Mouse (Mus musculus): Measurements from ENCODE around the gene Irgm1. TPM values are rescaled to one million over a fixed set of nuclear protein-coding genes. Genes with fewer than 3 reads are reported as not detected.
"Not testable (repeated sequence)": the region's sequence is repeated elsewhere in the genome, so short reads cannot be mapped to it uniquely, and the experiment has no call there.

Gene Irgm1
- polyA plus RNA-seq (2012; rRNA removed) = 1.2 and 1.9 TPM in 2 replicates

DNA sequence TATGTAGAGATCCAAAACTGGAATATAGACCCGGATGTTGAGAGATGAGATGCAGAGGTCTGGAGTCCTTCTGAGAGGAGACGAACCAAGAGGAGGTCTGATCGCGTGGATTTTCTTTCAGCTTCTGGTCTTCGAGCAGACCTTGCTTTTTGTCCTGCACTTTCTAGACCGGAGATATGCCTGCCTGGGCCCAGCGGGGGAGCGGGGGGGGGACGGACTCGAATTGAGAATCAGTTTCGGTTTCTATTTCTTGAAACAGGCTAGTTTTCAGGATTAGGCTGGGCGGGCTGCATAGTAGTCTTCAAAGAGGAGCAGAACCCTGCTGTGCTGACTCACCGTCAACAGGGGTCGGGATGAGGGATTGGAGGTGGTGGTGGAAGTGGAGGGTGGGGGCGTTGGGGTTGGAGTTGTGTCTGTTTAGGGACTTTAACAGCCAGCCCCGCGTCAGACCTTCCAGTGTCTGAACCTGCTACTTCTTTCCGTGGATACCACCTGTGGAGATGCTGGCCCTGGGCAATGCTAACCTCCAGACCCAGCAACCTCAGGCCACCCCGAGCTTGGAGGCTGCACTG is at the start of gene Irgm1:
Gene Irgm1 (minus strand): TSS at position 483 of the 572 bp plus-strand sequence.
- DNase-seq (ENCODE audit: low read depth) = peak; percentile 46
- TF ChIP-seq CTCF (IDR thresholded peaks at IDR 0.05; ENCODE audit: borderline replicate concordance, extremely low read depth, insufficient read depth, insufficient read length) (peak; percentile 15; the same call in 1 of the 2 replicates), POLR2A (IDR thresholded peaks at IDR 0.05; ENCODE audit: borderline replicate concordance, extremely low read depth, insufficient read depth, insufficient read length, poor library complexity, severe bottlenecking) (no peak)

DNA sequence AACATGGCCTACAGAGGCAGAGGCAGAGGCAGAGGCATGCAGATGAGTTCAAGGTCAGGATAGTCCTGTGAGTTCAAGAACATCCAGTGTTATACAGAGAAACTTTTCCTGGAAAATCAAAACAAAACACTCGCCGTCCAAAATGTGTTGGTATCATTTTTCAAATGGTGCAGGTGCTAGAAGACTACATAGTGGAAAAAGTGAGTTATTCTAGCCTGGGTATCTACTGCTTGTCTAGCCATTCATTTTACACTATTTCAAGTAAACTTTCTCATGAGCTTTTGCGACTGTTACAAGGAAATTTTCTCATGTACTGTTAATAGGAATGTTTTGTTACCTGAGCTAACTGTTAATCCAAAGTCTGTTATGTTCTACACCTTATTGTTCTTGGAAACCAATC is 46.9 kb upstream of the Irgm1 start:
- TF ChIP-seq POLR2A (IDR thresholded peaks at IDR 0.05; ENCODE audit: borderline replicate concordance, extremely low read depth, insufficient read depth, insufficient read length, poor library complexity, severe bottlenecking) (no peak), CTCF (IDR thresholded peaks at IDR 0.05; ENCODE audit: borderline replicate concordance, extremely low read depth, insufficient read depth, insufficient read length) (no peak)
- DNase-seq (ENCODE audit: low read depth) = no peak

DNA sequence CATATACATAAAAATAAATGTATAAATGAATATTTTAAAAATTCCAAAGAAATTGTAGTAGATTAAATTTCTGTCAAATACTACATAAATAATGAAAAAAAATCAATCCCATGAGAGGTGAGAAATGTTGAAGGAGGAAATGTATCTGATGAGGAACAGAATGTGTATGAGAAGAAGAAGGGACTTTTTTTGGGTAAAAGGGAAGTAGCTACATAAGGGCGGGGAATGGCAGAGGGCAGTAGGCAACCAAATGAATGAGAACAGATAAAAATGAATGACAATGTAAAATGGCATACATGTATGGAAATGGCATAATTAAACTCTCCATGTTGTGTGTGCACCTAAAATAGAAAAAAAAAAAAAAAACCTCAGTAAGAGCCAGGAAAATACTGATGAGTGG is 42.1 kb upstream of the Irgm1 start:
- no peak for DNase-seq (ENCODE audit: low read depth)
- TF ChIP-seq POLR2A (IDR thresholded peaks at IDR 0.05; ENCODE audit: borderline replicate concordance, extremely low read depth, insufficient read depth, insufficient read length, poor library complexity, severe bottlenecking) = no peak
- no peak for TF ChIP-seq CTCF (IDR thresholded peaks at IDR 0.05; ENCODE audit: borderline replicate concordance, extremely low read depth, insufficient read depth, insufficient read length)

DNA sequence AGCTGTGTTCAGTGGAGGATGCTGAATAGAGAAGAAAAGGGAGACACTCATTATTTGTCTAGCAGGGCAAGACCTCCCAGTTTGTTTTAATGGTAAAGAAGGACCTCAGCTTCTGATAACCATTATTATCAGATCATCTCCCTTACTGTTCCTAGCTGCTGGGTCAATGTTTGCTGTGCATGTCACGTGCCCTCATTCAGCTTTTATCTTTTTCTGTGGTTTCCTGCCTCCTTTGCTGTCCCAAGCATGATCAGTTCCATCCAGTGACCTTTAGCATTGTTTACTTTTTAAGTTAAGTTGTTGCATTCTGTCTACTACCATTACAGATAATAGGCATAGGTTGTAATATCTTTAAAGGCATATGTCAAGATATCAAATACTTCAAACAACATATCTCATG is 37.0 kb upstream of the Irgm1 start:
- TF ChIP-seq CTCF (IDR thresholded peaks at IDR 0.05; ENCODE audit: borderline replicate concordance, extremely low read depth, insufficient read depth, insufficient read length) (no peak), POLR2A (IDR thresholded peaks at IDR 0.05; ENCODE audit: borderline replicate concordance, extremely low read depth, insufficient read depth, insufficient read length, poor library complexity, severe bottlenecking) (no peak)

DNA sequence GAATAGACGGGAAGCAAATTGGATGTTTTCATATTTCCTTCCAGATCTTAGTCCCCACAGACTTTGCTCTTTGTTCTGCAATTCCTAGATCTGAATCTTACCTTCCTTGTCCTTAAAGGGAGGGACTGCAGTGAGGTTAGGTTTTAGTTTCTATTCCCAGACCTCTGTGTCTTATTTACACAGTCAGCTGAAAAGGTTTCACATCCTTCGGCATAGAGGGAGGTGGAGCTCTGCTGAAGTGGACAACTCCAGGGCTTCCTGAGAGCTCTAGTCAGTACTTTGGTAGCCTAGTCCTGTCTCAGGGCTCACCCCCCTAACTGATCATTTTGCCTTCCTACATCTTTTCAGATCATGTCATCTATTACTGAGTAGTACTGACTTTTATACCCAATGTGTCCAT is 30.5 kb upstream of the Irgm1 start, which contains the start of gene Gm5431:
Gene Gm5431 (minus strand): TSS at position 194 of the 400 bp plus-strand sequence.
- TF ChIP-seq CTCF (IDR thresholded peaks at IDR 0.05; ENCODE audit: borderline replicate concordance, extremely low read depth, insufficient read depth, insufficient read length) (no peak), POLR2A (IDR thresholded peaks at IDR 0.05; ENCODE audit: borderline replicate concordance, extremely low read depth, insufficient read depth, insufficient read length, poor library complexity, severe bottlenecking) (no peak)
- no peak for DNase-seq (ENCODE audit: low read depth)

More for the DNA sequence above, 37.0 kb upstream of the Irgm1 start:
- DNase-seq (ENCODE audit: low read depth) = no peak

DNA sequence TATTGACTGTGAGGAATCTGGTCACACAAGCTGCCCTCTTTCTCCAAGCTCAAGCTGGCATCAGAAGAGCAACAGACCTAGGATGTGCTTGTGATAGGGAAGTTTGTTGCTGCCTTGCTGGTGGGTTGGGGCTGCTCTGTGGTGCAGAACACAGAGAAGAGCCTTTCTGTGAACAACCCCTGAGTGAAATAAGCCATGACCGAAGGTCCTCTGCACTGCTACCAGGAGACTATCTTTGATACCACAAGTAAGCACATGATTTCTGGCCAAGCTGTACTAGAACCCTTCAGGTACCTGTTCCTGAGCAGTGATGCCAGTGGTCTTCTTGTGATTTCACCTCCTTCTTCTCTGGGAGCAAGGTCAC is 30.1 kb upstream of the Irgm1 start:
- DNase-seq (ENCODE audit: low read depth) = not testable (repeated sequence)

DNA sequence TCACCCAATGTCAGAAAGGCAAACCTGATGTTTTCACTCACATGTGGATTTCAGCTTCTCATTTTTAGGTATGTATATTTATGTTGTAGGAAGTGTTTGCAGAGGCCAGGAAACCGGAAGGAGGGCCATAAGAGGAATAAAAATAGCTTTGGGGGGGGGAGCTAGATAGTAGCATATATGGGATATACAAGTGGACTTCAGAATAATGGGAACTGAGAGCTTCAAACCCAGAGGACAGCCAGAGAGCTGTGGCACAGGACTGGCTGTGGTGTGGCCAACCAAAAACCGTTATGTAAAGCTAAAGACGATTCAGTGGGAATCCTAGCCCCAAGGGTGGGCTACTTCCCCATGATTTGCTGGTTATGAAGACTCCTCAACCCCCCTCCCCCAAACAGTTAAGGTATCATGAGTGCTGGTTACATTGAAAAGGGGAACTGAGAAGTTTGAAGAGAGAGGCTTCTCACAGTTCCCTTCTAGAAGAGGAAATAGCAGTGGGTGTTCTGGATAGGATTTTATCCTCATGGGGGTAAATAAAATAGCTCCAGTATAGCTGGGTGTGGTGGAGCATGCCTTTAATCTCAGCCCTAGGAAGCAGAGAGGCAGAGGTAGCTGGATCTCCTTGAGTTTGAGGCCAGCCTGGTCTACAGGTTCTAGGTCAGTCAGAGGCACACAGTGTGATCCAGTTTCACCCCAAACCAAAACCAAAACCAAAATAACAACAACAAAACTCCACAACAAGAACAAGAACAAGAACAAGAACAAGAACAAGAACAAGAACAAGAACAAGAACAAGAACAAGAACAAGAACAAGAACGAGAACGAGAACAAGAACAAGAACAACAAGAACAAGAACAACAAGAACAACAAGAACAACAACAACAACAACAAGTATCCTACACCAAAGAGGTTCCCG is 29.4 kb upstream of the Irgm1 start:
- not testable (repeated sequence) for DNase-seq (ENCODE audit: low read depth)

DNA sequence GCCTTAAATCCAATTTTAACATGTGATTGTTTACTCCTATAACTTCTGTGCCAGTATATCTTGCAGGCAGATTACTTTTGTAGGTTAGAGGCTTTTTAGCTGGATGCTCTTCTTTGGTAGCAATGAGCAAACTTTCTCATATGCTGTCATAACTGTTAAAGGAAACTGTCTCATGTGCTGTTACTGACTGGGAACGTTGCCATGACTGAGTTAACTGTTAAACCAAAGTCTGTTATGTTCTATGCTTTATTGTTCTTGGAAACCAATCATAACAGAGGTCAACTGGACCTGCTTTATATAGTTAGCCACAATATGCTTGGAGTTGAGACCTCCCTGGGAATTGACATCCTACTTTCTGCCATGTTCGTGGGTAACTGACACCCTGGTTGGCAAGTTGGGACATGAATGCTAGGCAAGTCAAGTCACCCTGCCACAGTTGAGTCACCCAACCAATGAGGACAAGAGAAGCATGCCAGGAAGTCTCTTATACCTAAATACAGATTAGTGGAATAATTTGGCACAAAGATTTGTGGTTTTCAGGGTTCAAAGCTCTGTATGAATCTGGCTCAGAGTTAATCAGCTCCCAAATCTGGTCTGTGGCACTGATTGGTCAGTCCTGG is 27.4 kb upstream of the Irgm1 start:
- TF ChIP-seq CTCF (IDR thresholded peaks at IDR 0.05; ENCODE audit: borderline replicate concordance, extremely low read depth, insufficient read depth, insufficient read length) (no peak), POLR2A (IDR thresholded peaks at IDR 0.05; ENCODE audit: borderline replicate concordance, extremely low read depth, insufficient read depth, insufficient read length, poor library complexity, severe bottlenecking) (no peak)
- no peak for DNase-seq (ENCODE audit: low read depth)

DNA sequence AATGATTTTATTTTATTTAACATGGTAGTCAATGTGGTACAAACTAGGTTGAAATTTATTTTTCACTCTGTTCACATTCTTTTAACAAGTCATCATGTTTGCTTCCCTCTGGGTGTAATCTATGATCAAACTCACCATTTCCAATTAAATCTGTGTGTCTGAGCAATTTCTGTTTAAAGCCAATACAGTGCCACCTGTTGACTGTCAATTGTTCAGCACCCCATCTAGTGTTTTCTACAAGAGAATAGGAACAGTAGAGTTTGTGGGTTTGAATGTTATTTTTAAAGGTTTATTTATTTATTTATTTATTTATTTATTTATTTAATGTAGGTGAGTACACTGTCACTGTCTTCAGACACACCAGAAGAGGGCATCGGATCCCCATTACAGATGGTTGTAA is 5.2 kb upstream of the Irgm1 start:
- DNase-seq (ENCODE audit: low read depth) = no peak
- TF ChIP-seq CTCF (IDR thresholded peaks at IDR 0.05; ENCODE audit: borderline replicate concordance, extremely low read depth, insufficient read depth, insufficient read length) (no peak), POLR2A (IDR thresholded peaks at IDR 0.05; ENCODE audit: borderline replicate concordance, extremely low read depth, insufficient read depth, insufficient read length, poor library complexity, severe bottlenecking) (no peak)

DNA sequence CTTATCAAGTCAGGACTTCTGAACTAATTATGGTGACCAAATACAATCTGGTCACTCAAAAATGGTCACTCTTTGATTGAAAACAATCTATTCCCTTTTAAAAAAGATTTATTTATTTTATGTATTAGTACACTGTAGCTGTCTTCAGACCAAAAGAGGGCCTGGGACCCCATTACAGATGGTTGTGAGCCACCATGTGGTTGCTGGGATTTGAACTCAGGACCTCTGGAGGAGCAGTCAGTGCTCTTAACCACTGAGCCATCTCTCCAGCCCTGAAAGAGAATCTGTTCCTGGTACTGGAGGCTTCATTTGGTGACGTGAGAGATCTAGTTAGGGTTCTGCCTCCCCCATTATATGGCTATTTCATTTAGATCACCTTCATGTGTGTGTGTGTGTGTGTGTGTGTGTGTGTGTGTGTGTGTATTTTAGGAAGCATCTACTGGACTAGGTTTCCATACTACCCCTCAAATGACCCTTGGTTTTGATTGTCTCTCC is 3.9 kb upstream of the Irgm1 start:
- not testable (repeated sequence) for DNase-seq (ENCODE audit: low read depth)

DNA sequence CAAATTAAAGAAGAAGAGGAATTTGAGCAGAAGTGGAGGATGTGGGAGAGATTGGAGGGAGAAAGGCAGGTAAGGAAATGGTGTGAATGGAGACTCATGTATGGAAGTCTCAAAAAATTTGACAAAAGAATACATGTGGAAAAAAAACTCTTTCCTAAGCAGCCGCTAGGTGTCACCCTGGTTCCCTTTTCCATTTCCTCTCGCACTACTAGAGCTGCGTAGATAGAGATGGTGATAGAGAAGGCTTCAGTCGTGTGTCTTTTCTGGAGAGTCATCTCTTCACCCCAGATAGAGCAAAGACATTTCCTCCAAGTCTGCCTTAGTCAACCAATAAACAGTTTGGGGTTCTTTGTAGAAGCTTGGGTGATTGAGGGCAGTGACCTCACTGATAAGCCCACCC is 3.0 kb upstream of the Irgm1 start:
- DNase-seq (ENCODE audit: low read depth) = peak; percentile 75
- no peak for TF ChIP-seq POLR2A (IDR thresholded peaks at IDR 0.05; ENCODE audit: borderline replicate concordance, extremely low read depth, insufficient read depth, insufficient read length, poor library complexity, severe bottlenecking)
- TF ChIP-seq CTCF (IDR thresholded peaks at IDR 0.05; ENCODE audit: borderline replicate concordance, extremely low read depth, insufficient read depth, insufficient read length) = peak; percentile 72; the same call in 1 of the 2 replicates
